Mouse (Mus musculus): ENCODE measurements around the gene Kcnd3.

- TF ChIP-seq CTCF (IDR thresholded peaks at IDR 0.05; ENCODE audit: extremely low read depth, insufficient read depth, low read length) (no peak), POLR2A (IDR thresholded peaks at IDR 0.05; ENCODE audit: extremely low read depth, insufficient read depth, low read length) (no peak)
Observed at GRCm38 (mm10) chr3:105688536-105688935, 236.4 kb downstream of the Kcnd3 start.
